Mouse (Mus musculus) central nervous system, embryonic 18 days (tissue): ENCODE results near the gene Nkx2-4. TPM values are rescaled to one million over a fixed set of nuclear protein-coding genes. Genes with fewer than 3 reads are reported as not detected.

Source experiments
- polyA plus RNA-seq: library from polyadenylated mRNA; depleted of rRNA; stranded (reverse); fragments of >200 nt; gene quantifications from 2 replicates; pipeline ENCODE4 v1.2.3, GENCODE M21; 2012; rRNA removed

Nkx2-4 gene
- 0.63 and 0.91 TPM in 2 replicates for polyA plus RNA-seq

GRCm38 (mm10) chr2:147085072-147085870 lies at the start of gene Nkx2-4:
Gene Nkx2-4, minus strand, starts transcription at chr2:147085445.

Other genes with a start within 250 kb of the Nkx2-4 start
- 13.5 and 14.6 TPM in 2 replicates for gene Kiz, start 229.6 kb downstream of the Nkx2-4 start, polyA plus RNA-seq
- gene Xrn2, start 72.4 kb downstream of the Nkx2-4 start, polyA plus RNA-seq: 62.7 and 68.4 TPM in 2 replicates
- 5.4 and 7.2 TPM in 2 replicates for gene Nkx2-2, start 108.8 kb upstream of the Nkx2-4 start, polyA plus RNA-seq